Mouse (Mus musculus) kidney, embryonic 16.5 days (tissue): Measurements from ENCODE around the gene Rcbtb2. TPM values are rescaled to one million over a fixed set of nuclear protein-coding genes. Genes with fewer than 3 reads are reported as not detected.
"Not testable (repeated sequence)": the region's sequence is repeated elsewhere in the genome, so short reads cannot be mapped to it uniquely, and the experiment has no call there.

ENCODE experiments used
- ATAC-seq: fragments of 200-750 bp; cut with Nextera tagmentation; 2 replicates; pipeline ENCODE4 v1.8.0; 2017; ENCODE audit warnings: moderate TSS enrichment; ENCODE audit not compliant: low FRiP score, low TSS enrichment
- H3K27ac ChIP-seq: fragments of 300-500 bp; sonication (generic); 2 replicates; pipeline ENCODE4 v1.5.1; 2014; ENCODE audit warnings: low read length
- H3K27me3 ChIP-seq: fragments of 300-500 bp; sonication (generic); 2 replicates; pipeline ENCODE4 v1.6.1; 2014; ENCODE audit warnings: low read length, control low read depth, mixed read lengths; ENCODE audit not compliant: insufficient read depth
- H3K36me3 ChIP-seq: fragments of 300-500 bp; sonication (generic); 2 replicates; pipeline ENCODE4 v1.6.1; 2014; ENCODE audit warnings: low read length, control low read depth, mixed read lengths; ENCODE audit not compliant: insufficient read depth
- H3K4me1 ChIP-seq: fragments of 300-500 bp; sonication (generic); 2 replicates; pipeline ENCODE4 v1.6.1; 2014; ENCODE audit warnings: low read length, control low read depth, mixed read lengths; ENCODE audit not compliant: insufficient read depth
- H3K4me2 ChIP-seq: fragments of 300-500 bp; sonication (generic); replicated peaks from 2 replicates; pipeline ENCODE4 v1.6.1; 2014; ENCODE audit warnings: low read depth, low read length
- H3K4me3 ChIP-seq: fragments of 300-500 bp; sonication (generic); 2 replicates; pipeline ENCODE4 v1.5.1; 2014; ENCODE audit warnings: mild to moderate bottlenecking, low read length
- H3K9ac ChIP-seq: fragments of 300-500 bp; sonication (generic); replicated peaks from 2 replicates; pipeline ENCODE4 v1.6.1; 2014; ENCODE audit warnings: low read length
- H3K9me3 ChIP-seq: fragments of 300-500 bp; sonication (generic); 2 replicates; pipeline ENCODE4 v1.6.1; 2016; ENCODE audit warnings: low read length, control low read depth
- WGBS: fragments of 180-500 bp; shearing (Covaris S2); extraction: QIAGEN DNeasy Blood & Tissue Kit; methylation state at CpG from one replicate; pipeline ENCODE4 v1.1.7; 2014; 5-methylcytosine and 5-hydroxymethylcytosine counted together
- polyA plus RNA-seq: library from polyadenylated mRNA; unstranded; fragments of >200 nt; fragmentation: Nextera tagmentation; extraction: Ambion mirVana; gene quantifications from 2 replicates; pipeline ENCODE4 v1.2.1, GENCODE M21; 2015

Rcbtb2 gene
- polyA plus RNA-seq, 1 experiment from 2014 or later: 127 TPM

- Histone ChIP-seq H3K9me3 (no peaks in the 10 kb centered on the region), H3K27me3 (no peaks in the 10 kb centered on the region), H3K36me3 (no peaks in the 10 kb centered on the region), H3K4me1 (peaks cover 8% of the 10 kb centered on the region), H3K4me3 (no peak overlapping the region), H3K9ac (no peak overlapping the region), H3K4me2 (no peak overlapping the region; the same call in 1 of the 2 replicates), H3K27ac (no peak overlapping the region)
- 47% methylated on average over 12 of the region's 12 CpGs for whole genome bisulfite sequencing
- no peak for ATAC-seq
These were observed 20.5 kb upstream of the Rcbtb2 start for GRCm38 (mm10) chr14:73102270-73102865.

DNA sequence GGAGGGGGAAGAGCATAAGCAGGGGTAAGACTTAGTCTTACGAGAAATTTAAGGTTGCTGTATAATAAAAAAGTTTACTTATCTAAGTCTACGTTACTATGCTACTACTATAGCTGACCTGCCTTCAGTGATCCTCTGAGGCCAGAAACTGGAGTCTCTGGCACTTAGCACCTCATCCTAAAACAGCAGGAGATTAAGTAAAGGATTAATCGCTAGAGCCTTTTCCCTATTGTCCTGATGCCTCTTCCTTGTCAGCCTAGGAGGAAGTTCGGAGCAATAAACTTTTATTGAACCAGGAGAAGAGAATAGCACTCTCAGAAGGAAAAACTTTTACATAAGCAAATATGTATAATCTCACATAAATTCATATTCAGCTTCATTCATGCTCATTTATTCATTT, 19.9 kb upstream of the Rcbtb2 start:
- not testable (repeated sequence) for H3K4me1 ChIP-seq, H3K36me3 ChIP-seq, H3K9me3 ChIP-seq, H3K4me3 ChIP-seq, H3K4me2 ChIP-seq, H3K27ac ChIP-seq, H3K9ac ChIP-seq, H3K27me3 ChIP-seq, ATAC-seq
- WGBS: 23% methylated on average over 4 of the region's 4 CpGs

- WGBS: 70% methylated on average over 6 of the region's 6 CpGs
- Histone ChIP-seq H3K4me1 (peaks cover 8% of the 10 kb centered on the region), H3K9ac (no peak overlapping the region), H3K9me3 (no peaks in the 10 kb centered on the region), H3K27ac (no peak overlapping the region), H3K4me2 (no peak overlapping the region), H3K4me3 (no peak overlapping the region), H3K36me3 (no peaks in the 10 kb centered on the region), H3K27me3 (no peaks in the 10 kb centered on the region)
- ATAC-seq: no peak
These were observed 17.9 kb upstream of the Rcbtb2 start for GRCm38 (mm10) chr14:73104913-73105312.

GRCm38 (mm10) chr14:73105407-73106185, 17.2 kb upstream of the Rcbtb2 start:
- no peak overlapping the region for H3K9ac ChIP-seq
- no peaks in the 10 kb centered on the region for H3K9me3 ChIP-seq
- no peaks in the 10 kb centered on the region for H3K36me3 ChIP-seq
- peaks cover 8% of the 10 kb centered on the region for H3K4me1 ChIP-seq
- 71% methylated on average over 11 of the region's 11 CpGs for WGBS
- no peak overlapping the region for H3K4me2 ChIP-seq
- no peak for ATAC-seq
- H3K4me3 ChIP-seq: no peak overlapping the region
- no peak overlapping the region for H3K27ac ChIP-seq
- no peaks in the 10 kb centered on the region for H3K27me3 ChIP-seq

- peak overlapping the region; percentile 79 for H3K27ac ChIP-seq
- H3K36me3 ChIP-seq: no peaks in the 10 kb centered on the region
- H3K27me3 ChIP-seq: no peaks in the 10 kb centered on the region
- H3K9ac ChIP-seq: no peak overlapping the region
- H3K4me1 ChIP-seq: peaks cover 8% of the 10 kb centered on the region
- WGBS: 23% methylated on average over 8 of the region's 8 CpGs
- peak overlapping the region; percentile 18; the same call in 1 of the 2 replicates for H3K4me3 ChIP-seq
- no peaks in the 10 kb centered on the region for H3K9me3 ChIP-seq
- no peak for ATAC-seq
- H3K4me2 ChIP-seq: peak overlapping the region; percentile 42
These were observed 16.6 kb upstream of the Rcbtb2 start for GRCm38 (mm10) chr14:73106234-73106711.

- peak overlapping the region; percentile 42 for H3K4me2 ChIP-seq
- H3K4me1 ChIP-seq: peaks cover 8% of the 10 kb centered on the region
- 0 out of 2 replicates have a peak overlapping the region, but pooled peaks have one; percentile 32 for H3K9ac ChIP-seq
- H3K9me3 ChIP-seq: no peaks in the 10 kb centered on the region
- H3K27ac ChIP-seq: peak overlapping the region; percentile 79
- 39% methylated on average over 4 of the region's 4 CpGs for WGBS
- ATAC-seq: peak; percentile 93
- H3K27me3 ChIP-seq: no peaks in the 10 kb centered on the region
- H3K36me3 ChIP-seq: no peaks in the 10 kb centered on the region
- H3K4me3 ChIP-seq: no peak overlapping the region
These were observed 15.9 kb upstream of the Rcbtb2 start for GRCm38 (mm10) chr14:73106957-73107356.

DNA sequence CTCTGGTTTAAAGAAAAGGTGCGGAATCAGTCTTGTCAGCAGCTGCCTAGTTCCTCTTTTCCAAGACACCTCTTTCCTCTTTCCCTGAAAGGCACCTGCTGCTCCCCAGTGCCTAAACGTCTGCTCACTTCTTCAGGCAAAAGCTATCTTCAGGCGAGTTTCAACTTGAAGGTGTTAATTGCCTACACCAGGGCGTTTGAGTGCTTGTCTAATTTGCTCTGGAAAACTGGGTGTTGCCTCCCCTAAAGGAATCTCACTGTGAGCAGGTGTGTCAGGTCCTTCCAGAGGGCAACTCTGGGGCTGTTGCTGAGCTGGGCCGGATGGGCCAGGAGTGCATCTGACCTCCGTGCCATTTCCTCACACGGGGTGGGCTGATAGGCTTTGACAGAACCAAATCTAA, 15.5 kb upstream of the Rcbtb2 start:
- H3K4me2 ChIP-seq: no peak overlapping the region
- H3K4me3 ChIP-seq: no peak overlapping the region
- peak; percentile 24; the same call in 1 of the 2 replicates for ATAC-seq
- H3K4me1 ChIP-seq: peaks cover 8% of the 10 kb centered on the region
- no peak overlapping the region for H3K9ac ChIP-seq
- H3K27me3 ChIP-seq: no peaks in the 10 kb centered on the region
- peak overlapping the region; percentile 70 for H3K27ac ChIP-seq
- 52% methylated on average over 7 of the region's 7 CpGs for WGBS
- H3K9me3 ChIP-seq: no peaks in the 10 kb centered on the region
- H3K36me3 ChIP-seq: no peaks in the 10 kb centered on the region

DNA sequence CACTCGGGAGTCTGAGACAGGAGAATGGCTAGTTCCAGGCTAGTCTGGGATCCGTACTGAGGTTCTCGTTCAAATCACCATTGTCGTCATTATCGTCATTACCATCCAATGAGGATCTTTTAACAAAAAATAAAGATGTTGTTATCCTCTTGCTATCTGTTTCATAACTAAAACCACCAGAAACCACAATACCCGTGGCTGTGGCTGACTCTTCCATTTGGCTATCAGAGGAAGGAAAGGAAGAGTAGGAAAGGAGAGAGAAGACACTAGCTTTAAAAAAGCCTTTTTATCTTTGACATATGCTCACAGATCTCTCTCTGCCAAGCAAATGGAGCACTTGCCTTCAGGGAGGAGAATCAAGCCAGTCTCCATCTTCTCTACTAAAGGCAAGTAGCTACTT, 14.9 kb upstream of the Rcbtb2 start:
- Histone ChIP-seq H3K9ac (no peak overlapping the region), H3K36me3 (no peaks in the 10 kb centered on the region), H3K27ac (no peak overlapping the region), H3K27me3 (no peaks in the 10 kb centered on the region), H3K4me3 (no peak overlapping the region), H3K4me2 (no peak overlapping the region), H3K9me3 (no peaks in the 10 kb centered on the region), H3K4me1 (peaks cover 8% of the 10 kb centered on the region)
- no peak for ATAC-seq
- WGBS: 90% methylated on average over 6 of the region's 6 CpGs

GRCm38 (mm10) chr14:73110682-73111081, 12.2 kb upstream of the Rcbtb2 start:
- WGBS: 66% methylated on average over 3 of the region's 3 CpGs
- Histone ChIP-seq H3K4me3 (no peak overlapping the region), H3K4me1 (peaks cover 8% of the 10 kb centered on the region), H3K4me2 (no peak overlapping the region), H3K9me3 (no peaks in the 10 kb centered on the region), H3K27me3 (no peaks in the 10 kb centered on the region), H3K27ac (no peak overlapping the region), H3K9ac (no peak overlapping the region), H3K36me3 (no peaks in the 10 kb centered on the region)
- no peak for ATAC-seq

GRCm38 (mm10) chr14:73111091-73111490, 11.7 kb upstream of the Rcbtb2 start:
- no peak for ATAC-seq
- H3K27ac ChIP-seq: no peak overlapping the region
- H3K27me3 ChIP-seq: no peaks in the 10 kb centered on the region
- H3K4me2 ChIP-seq: no peak overlapping the region
- H3K36me3 ChIP-seq: no peaks in the 10 kb centered on the region
- 81% methylated on average over 1 of the region's 1 CpGs for WGBS
- no peak overlapping the region for H3K4me3 ChIP-seq
- peaks cover 8% of the 10 kb centered on the region for H3K4me1 ChIP-seq
- H3K9ac ChIP-seq: no peak overlapping the region
- H3K9me3 ChIP-seq: no peaks in the 10 kb centered on the region
